Mouse (Mus musculus): ENCODE data around the gene Otud4.
"Not testable (repeated sequence)": the region's sequence is repeated elsewhere in the genome, so short reads cannot be mapped to it uniquely, and the experiment has no call there.

The Otud4 gene

GRCm38 (mm10) chr8:79638707-79639549 is 490 bp upstream of the Otud4 start:
- DNase-seq (ENCODE audit: low spot score in 2 of 2) = peak; percentile 97 to 98

- no peak for DNase-seq (ENCODE audit: low spot score in 2 of 2)
Measured at GRCm38 (mm10) chr8:79641119-79641518, 1.7 kb downstream of the Otud4 start.

- no peak for DNase-seq (ENCODE audit: low spot score in 2 of 2)
Measured at GRCm38 (mm10) chr8:79649569-79649968, 10.2 kb downstream of the Otud4 start.

GRCm38 (mm10) chr8:79650158-79650814 is 10.9 kb downstream of the Otud4 start:
- no peak for DNase-seq (ENCODE audit: low spot score in 2 of 2)

- DNase-seq (ENCODE audit: low spot score in 2 of 2) = no peak
Measured at GRCm38 (mm10) chr8:79653736-79654135, 14.3 kb downstream of the Otud4 start.

GRCm38 (mm10) chr8:79658715-79659114 is 19.3 kb downstream of the Otud4 start:
- DNase-seq (ENCODE audit: low spot score in 2 of 2) = not testable (repeated sequence)

GRCm38 (mm10) chr8:79676461-79676860 is 37.0 kb downstream of the Otud4 start:
- DNase-seq (ENCODE audit: low spot score in 2 of 2) = no peak

- no peak for DNase-seq (ENCODE audit: low spot score in 2 of 2)
Measured at GRCm38 (mm10) chr8:79679005-79679404, 39.6 kb downstream of the Otud4 start.

- DNase-seq (ENCODE audit: low spot score in 2 of 2) = not testable (repeated sequence)
Measured at GRCm38 (mm10) chr8:79680083-79680482, 40.7 kb downstream of the Otud4 start.

- no peak for DNase-seq (ENCODE audit: low spot score in 2 of 2)
Measured at GRCm38 (mm10) chr8:79680555-79680954, 41.1 kb downstream of the Otud4 start.

GRCm38 (mm10) chr8:79680965-79681364 is 41.5 kb downstream of the Otud4 start:
- DNase-seq (ENCODE audit: low spot score in 2 of 2) = no peak

- not testable (repeated sequence) for DNase-seq (ENCODE audit: low spot score in 2 of 2)
Measured at GRCm38 (mm10) chr8:79685927-79686326, 46.5 kb downstream of the Otud4 start.

- no peak for DNase-seq (ENCODE audit: low spot score in 2 of 2)
Measured at GRCm38 (mm10) chr8:79692531-79692930, 53.1 kb downstream of the Otud4 start.

- no peak for DNase-seq (ENCODE audit: low spot score in 2 of 2)
Measured at GRCm38 (mm10) chr8:79706687-79707086, 67.3 kb downstream of the Otud4 start.

GRCm38 (mm10) chr8:79711064-79711961 is 71.9 kb downstream of the Otud4 start, which contains the start of the genes Abce1 and Anapc10:
Gene Abce1 (minus strand): TSS chr8:79711740.
Gene Anapc10 (plus strand): TSS chr8:79711820.
- DNase-seq (ENCODE audit: low spot score in 2 of 2) = peak; percentile 95 to 98

- no peak for DNase-seq (ENCODE audit: low spot score in 2 of 2)
Measured at GRCm38 (mm10) chr8:79712676-79713075, 73.3 kb downstream of the Otud4 start.

- DNase-seq (ENCODE audit: low spot score in 2 of 2) = no peak
Measured at GRCm38 (mm10) chr8:79721537-79721936, 82.1 kb downstream of the Otud4 start.

GRCm38 (mm10) chr8:79723308-79723707 is 83.9 kb downstream of the Otud4 start:
- no peak for DNase-seq (ENCODE audit: low spot score in 2 of 2)

- DNase-seq (ENCODE audit: low spot score in 2 of 2) = no peak
Measured at GRCm38 (mm10) chr8:79724589-79724988, 85.2 kb downstream of the Otud4 start.

Data from frontal cortex, postnatal 14 days (tissue).